In genomic region chr1:169230097-169230496, GRCm38 (mm10) we compare ENCODE assay signal across 27 mouse cellular contexts.
"Had no signal": no experiment of that assay in that cellular context is flagged by ENCODE, and none has a peak within 500 bp of the region (broad histone marks: within the 10 kb centered on the region; RNA-seq: fewer than 3 reads in every experiment).

No protein-coding gene starts in this region.

- H3K9ac ChIP-seq: heart, embryonic 12.5 days; hindbrain, embryonic 12.5 days; hindbrain, embryonic 14.5 days; intestine, embryonic 15.5 days; limb, embryonic 12.5 days; liver, embryonic 13.5 days; liver, embryonic 15.5 days had no signal

- ATAC-seq: forebrain, embryonic 16.5 days; hindbrain, embryonic 16.5 days; inflammation-experienced regulatory T-cells, adult 6 months; intestine, embryonic 15.5 days; intestine, postnatal 0 days had no signal

- H3K36me3 ChIP-seq: heart, embryonic 10.5 days; heart, embryonic 12.5 days; hindbrain, embryonic 10.5 days; hindbrain, embryonic 12.5 days; intestine, embryonic 15.5 days; limb, embryonic 10.5 days; limb, embryonic 12.5 days; liver, embryonic 13.5 days; liver, embryonic 15.5 days had no signal

- H3K4me2 ChIP-seq: heart, embryonic 12.5 days; hindbrain, embryonic 12.5 days; hindbrain, embryonic 14.5 days; intestine, embryonic 15.5 days; limb, embryonic 12.5 days; liver, embryonic 11.5 days; liver, embryonic 13.5 days; liver, embryonic 15.5 days had no signal

- H3K27me3 ChIP-seq: heart, embryonic 12.5 days; hindbrain, embryonic 12.5 days; intestine, embryonic 15.5 days; limb, embryonic 12.5 days; liver, embryonic 13.5 days; liver, embryonic 15.5 days had no signal

- DNase-seq: gastrocnemius, adult 2 months; gastrocnemius, postnatal 10 days; gastrocnemius, postnatal 25 days; heart, adult 2 months; heart, postnatal 10 days; heart, postnatal 4 days; kidney, adult 8-10 months; kidney, postnatal 10 days; kidney, postnatal 4 days; liver; liver, embryonic 13.5 days had no signal

- H3K27ac ChIP-seq: gastrocnemius, adult 2 months; heart, adult 2 months; heart, embryonic 10.5 days; hindbrain, embryonic 10.5 days; hindbrain, embryonic 12.5 days; hindbrain, embryonic 14.5 days; intestine, embryonic 15.5 days; layer of hippocampus, adult 2 months; left cerebral cortex, adult 2 months; limb, embryonic 10.5 days; limb, embryonic 12.5 days; liver, embryonic 13.5 days; liver, embryonic 15.5 days had no signal

- H3K4me1 ChIP-seq: limb, embryonic 12.5 days; liver, embryonic 13.5 days; liver, embryonic 15.5 days had no signal

- H3K9me3 ChIP-seq: heart, embryonic 10.5 days; hindbrain, embryonic 10.5 days; hindbrain, embryonic 12.5 days; intestine, embryonic 15.5 days; limb, embryonic 10.5 days; limb, embryonic 12.5 days; liver, embryonic 13.5 days; liver, embryonic 15.5 days had no signal

- H3K4me3 ChIP-seq: gastrocnemius, adult 2 months; heart, adult 2 months; heart, embryonic 10.5 days; heart, embryonic 12.5 days; hindbrain, embryonic 10.5 days; hindbrain, embryonic 12.5 days; intestine, embryonic 15.5 days; layer of hippocampus, adult 2 months; left cerebral cortex, adult 2 months; limb, embryonic 10.5 days; limb, embryonic 12.5 days; liver, embryonic 13.5 days; liver, embryonic 15.5 days had no signal
